Mouse (Mus musculus) monocyte, adult 2 months (primary cell): Measurements from ENCODE around the gene Vamp1.

ENCODE experiments used
- DNase-seq, 2 experiments: peaks; one replicate each; pipeline ENCODE4 v3.0.0; 2022; ENCODE audit warnings: low spot score in 2 of 2, low read depth in 1 of 2

Vamp1 gene

DNA sequence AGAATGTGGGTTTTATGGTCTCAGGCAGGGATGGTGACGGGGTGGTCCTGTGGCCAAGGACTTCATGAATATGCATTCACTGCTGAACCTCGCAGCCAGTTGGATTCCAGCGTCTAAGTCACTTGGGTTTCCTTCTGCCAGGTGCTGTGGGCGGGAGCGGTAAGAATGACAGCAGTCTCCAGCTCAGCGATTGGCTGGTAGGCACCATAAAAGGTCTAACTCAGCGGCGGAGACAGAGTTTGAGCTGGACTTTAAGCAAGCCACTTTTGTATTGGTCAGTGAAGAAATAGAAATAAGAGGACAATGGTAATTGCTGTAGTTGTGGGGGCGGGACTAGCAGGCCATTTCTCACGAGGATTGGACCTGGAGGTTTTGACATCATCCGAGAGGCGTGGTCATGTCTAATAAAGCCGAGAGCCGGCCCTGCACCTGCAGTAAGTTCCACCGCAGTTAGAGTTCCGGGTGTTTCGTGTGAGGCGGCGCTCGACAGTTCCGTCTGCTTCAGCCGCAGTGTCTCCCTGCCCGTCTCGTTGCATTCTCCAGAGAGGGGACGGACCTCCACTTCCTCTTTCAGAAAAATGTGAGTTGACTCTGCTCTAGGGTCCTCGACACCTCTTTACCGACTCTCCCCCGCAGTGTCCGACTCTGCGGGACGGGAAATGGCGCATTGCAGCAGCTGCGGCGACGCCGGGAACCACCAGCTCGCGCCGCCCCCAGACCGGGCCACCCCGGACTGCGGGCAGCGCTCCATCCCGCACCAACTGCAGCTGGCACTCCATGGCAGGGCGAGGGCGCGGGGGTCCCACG lies at the start of gene Vamp1:
TSS of gene Vamp1 (plus strand) at position 404 of the 807 bp plus-strand sequence.
- peak; percentile 88 to 89 for DNase-seq

DNA sequence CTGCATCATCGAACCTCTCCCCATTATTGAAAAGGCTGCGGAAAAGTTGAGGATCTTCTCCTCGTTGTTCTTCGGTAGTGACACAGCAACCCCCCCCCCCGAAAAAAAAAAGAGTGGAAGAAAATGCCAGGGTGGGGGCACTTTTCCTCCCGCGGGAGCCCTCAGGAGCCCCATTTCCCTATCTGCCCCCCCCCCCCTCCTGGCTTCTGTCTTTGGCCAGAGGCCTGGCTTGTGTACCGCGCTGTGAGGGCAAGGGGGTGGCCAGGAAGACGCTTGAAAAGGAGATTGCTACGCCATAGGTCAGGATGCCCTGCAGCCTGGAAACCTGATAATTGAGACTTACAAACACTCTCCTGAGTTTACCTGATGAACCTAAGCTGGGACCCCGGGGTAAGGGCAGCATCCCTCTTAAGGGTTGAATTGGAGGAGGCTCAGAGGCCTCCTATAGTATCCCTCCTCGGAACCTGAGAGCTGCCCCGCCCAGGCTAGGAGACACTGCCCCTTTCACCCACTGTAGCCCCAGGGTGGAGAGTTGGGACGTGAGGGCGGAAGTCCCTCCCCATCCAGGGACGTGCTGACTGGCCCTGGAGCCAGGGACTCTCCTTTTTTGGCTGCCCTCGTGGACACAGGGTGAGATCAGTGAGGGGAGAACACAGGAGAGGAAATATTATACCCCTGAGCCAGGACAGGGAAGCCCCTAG lies 49.1 kb upstream of the Vamp1 start, which contains the start of gene Gapdh:
TSS of gene Gapdh (minus strand) at position 417 of the 701 bp plus-strand sequence.
- DNase-seq = no peak

GRCm38 (mm10) chr6:125166861-125167650 lies 48.3 kb upstream of the Vamp1 start:
- DNase-seq = no peak

DNA sequence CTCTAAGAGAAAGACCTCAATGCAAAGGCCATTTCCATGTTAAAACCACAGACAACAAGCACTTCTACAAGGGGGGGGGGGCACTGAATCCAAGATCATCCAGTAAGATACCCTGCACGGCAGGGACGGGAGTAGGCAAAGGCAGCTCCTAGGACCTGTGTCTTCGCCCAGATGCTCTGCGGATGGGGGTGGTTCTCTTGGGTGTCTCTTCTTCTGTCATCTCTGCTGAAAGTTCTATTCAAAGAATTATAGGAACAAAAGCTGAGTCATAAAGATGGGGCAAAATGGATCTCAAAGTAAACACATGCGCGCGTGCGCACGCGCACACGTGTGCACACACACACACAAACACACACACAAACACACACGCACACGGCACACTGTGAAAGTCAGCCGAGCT lies 47.3 kb upstream of the Vamp1 start:
- DNase-seq = no peak

- no peak for DNase-seq
Observed at GRCm38 (mm10) chr6:125170194-125170593, 45.2 kb upstream of the Vamp1 start.

DNA sequence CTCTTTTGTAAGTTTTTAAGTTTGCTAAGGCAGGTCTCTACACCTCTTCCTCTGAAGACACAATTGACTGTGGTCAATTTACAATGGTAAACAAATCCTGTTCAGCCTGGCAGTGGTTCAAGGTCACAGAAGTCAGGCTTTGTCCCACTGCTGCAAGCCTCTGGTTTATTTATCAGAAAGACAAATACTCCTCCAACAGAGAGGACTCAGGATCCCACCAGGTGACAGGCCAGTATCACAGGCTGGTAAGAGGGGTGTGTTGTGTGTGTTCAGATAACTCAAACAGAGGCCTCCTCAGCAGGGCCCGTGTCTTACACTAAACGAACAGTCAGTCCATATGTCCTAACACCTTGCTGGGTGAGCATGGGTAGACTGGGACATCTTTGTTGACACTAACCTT lies 42.9 kb upstream of the Vamp1 start:
- DNase-seq = no peak

- DNase-seq = no peak
Observed at GRCm38 (mm10) chr6:125173256-125173655, 42.1 kb upstream of the Vamp1 start.

DNA sequence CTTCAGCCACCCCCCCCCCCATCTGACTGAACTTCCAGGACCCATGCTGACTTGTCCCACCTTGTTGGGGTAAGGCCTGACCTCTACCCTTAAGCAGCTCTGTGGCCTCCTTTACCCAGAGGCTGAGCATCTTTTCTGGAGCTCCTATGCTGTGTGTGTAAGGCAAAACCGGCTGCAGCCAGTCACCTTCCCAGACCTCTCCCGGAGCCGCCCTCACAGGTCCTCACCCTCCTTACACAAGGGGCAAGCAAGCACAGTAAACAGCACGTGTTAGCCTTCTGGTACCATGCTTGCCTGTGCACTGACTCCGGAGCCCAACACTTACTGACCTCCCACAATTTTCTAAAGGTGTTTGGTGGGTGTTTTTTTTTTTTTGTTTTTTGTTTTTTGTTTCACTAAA lies 39.9 kb upstream of the Vamp1 start:
- DNase-seq = no peak

DNA sequence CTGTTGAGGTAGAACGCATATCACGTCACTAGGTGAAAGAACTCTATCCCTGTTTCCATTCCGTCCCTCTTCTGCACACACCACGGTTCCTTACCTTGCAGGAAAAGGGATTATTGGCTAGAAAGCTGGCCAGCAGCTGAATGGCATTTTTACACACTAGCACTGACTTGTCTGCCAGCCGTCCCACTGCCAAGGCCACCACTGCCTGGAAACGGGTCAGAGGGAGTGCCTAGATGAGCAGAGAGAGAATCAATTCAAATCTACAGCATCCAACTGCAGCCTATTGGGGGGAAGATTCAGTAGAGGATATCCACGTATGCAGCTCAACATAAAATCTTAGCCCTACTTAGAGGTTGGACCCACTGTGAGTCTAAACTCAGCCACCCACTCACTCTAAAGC lies 35.8 kb upstream of the Vamp1 start:
- no peak for DNase-seq

DNA sequence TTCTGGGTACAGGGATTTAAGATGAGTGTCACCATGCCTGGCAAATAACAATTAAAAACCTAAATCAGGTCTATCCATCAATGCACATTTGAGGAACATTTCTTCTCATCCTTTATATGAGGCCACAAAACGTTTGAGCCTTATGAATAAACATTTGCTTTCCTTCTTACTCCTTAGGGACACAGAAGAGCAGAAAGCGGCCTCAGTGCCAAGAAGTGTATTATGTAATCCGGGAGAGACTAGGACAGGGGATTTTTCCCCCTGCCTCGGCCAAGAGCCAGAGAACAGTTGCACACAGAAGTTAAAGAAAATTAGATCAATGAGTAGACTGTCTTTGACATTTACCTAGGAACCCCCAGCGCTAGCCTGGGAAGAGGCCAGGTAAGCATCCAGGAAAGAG lies 33.2 kb upstream of the Vamp1 start:
- DNase-seq = no peak

GRCm38 (mm10) chr6:125186203-125186602 lies 29.1 kb upstream of the Vamp1 start:
- DNase-seq = no peak

DNA sequence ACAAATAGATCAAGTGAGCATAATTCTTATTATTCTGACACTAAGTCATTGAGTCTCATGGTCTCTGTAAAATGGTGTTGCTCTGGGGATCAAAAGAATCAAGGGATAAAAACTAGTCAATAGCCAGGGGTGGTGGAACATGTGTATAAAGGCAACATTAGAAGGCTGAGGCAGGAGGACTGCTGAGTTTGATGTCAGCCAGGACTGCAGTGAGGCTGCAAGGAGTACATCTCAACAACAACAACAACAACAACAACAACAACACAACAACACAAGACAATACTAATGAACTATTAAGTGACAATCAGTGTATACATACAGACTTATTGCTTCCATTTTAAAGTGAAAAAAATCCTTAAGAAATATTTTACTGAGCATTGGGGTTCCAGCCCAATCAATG lies 24.5 kb upstream of the Vamp1 start:
- DNase-seq = no peak

- DNase-seq = peak; percentile 89
Observed at GRCm38 (mm10) chr6:125191332-125192015, 23.9 kb upstream of the Vamp1 start, which contains the start of the genes Ncapd2 and Mrpl51. Gene Ncapd2, minus strand, starts transcription at chr6:125191701. Gene Mrpl51, plus strand, starts transcription at chr6:125191801.

DNA sequence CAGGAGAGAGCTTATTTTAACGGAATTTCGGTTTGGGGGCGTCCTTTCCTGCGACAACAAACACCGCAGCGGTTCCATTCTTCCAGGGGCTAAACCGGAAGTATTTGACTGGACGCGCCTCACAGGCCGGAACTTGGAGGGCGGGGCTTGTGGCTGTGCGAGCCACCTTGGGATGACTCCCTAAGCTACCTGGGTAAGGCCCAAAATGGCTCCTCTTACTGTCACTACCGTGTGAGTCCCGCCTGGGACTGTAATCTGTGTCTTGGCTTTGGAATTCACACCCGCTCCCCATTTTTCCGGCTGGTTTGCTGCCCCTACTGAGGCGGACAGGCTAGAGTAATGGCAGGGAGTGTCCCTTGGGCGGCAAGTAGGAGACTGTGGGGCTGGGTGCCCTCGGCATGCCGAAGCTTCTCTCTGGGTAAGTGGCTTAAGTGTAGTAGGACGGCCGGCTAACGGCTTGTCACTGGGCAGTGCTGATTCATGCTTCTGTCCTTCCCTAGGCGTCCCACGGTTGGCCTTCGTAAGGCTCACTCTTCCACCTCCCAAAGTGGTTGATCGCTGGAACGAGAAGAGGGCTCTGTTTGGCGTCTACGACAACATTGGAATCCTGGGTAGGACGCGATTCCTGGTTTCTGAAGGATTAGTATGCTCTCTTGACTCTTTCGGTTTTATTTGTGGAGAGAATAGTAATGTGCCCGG lies 23.2 kb upstream of the Vamp1 start:
- DNase-seq = peak; percentile 66 to 72

- no peak for DNase-seq
Observed at GRCm38 (mm10) chr6:125192841-125193240, 22.5 kb upstream of the Vamp1 start.

DNA sequence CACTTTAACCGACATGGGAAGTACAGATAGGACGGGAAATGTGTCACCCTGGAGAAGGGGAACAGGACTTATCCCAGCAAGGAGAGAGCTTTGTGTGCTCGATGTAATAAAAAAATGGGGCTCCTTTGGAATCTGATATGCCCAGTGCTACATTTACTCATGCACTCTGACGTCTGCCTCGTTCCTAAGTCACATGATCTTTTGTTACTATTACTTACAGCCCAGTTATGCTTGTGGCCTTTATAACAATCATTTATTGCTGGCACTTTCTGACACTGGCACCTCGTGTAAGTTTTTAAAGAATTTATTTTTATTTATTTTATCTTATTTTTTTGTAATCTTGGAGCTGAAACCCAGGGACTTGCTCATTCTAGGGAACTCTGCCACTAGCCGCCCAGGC lies 22.0 kb upstream of the Vamp1 start:
- DNase-seq = no peak

DNA sequence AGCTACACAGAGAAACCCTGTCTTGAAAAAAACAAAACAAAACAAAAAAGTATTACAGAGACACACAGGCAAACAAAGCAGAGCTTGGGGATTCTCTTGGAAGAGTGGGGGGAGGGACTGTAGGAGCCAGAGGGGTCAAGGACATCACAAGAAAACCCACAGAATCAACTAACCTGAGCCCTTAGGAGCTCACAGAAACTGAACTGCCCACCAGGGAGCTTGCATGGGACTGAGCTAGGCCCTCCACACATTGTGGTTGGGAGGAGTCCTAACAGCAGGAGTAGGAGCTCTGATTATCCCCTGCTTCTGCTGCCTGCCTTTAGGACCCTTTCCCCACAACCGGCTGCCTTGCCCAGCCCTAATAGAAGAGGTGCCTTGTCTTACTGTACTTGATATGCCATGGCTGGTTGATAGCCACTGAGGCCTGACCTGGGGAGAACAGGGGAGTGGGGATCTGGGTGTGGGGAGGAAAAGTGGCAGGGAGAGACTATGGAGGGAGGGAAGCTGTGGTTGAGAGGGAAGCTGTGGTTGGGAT lies 19.7 kb upstream of the Vamp1 start:
- no peak for DNase-seq

DNA sequence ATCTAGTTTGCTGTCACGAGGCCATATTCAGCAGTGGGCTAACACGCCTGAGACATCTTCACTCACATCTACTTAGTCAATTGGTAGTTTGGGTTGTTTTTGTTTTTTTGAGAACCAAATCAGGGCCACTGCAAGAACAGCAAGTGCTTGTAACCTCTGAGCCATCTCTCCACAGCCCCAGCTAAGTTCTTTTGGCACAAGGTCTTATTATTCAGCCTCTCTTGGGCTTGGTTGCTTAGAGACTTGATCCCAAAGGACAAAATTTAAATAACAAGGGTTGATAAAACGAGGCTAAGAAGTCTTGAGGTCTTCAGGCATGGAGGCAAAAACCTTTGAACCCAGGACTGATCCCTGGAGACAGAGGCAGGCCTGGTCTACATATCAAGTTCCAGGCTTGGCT lies 19.1 kb upstream of the Vamp1 start:
- DNase-seq = no peak

GRCm38 (mm10) chr6:125197166-125197565 lies 18.2 kb upstream of the Vamp1 start:
- no peak for DNase-seq

- DNase-seq = no peak
Observed at GRCm38 (mm10) chr6:125210436-125210835, 4.9 kb upstream of the Vamp1 start.
